Mouse (Mus musculus) myocyte (in vitro differentiated cells): ENCODE measurements around the gene Paqr4.

Experiments
- CEBPB ChIP-seq: IDR thresholded peaks from 2 replicates; pipeline ENCODE4 v1.6.1; 2011; ENCODE audit warnings: mild to moderate bottlenecking, moderate library complexity; ENCODE audit not compliant: poor library complexity, insufficient read depth, severe bottlenecking
- E2F4 ChIP-seq: IDR thresholded peaks from one replicate; pipeline ENCODE4 v1.6.1; 2011; ENCODE audit warnings: mild to moderate bottlenecking, control low read depth, moderate library complexity; ENCODE audit not compliant: insufficient read depth
- MAX ChIP-seq: IDR thresholded peaks from one replicate; pipeline ENCODE4 v1.6.1; 2011; ENCODE audit warnings: low read depth, mild to moderate bottlenecking, control low read depth
- MYOD1 ChIP-seq, 3 experiments: IDR thresholded peaks; one replicate each; pipeline ENCODE4 v1.6.1; 2011; ENCODE audit warnings: control low read depth in 2 of 3, low read depth in 2 of 3, mild to moderate bottlenecking in 2 of 3, moderate library complexity in 1 of 3; ENCODE audit not compliant: insufficient read length in 2 of 3, control insufficient read depth in 1 of 3
- MYOG ChIP-seq, 3 experiments: IDR thresholded peaks; one replicate each; pipeline ENCODE4 v1.6.1; 2011; ENCODE audit warnings: control low read depth in 2 of 3, low read depth in 2 of 3, mild to moderate bottlenecking in 2 of 3; ENCODE audit not compliant: insufficient read length in 2 of 3, control insufficient read depth in 1 of 3, insufficient read depth in 1 of 3
- POLR2A ChIP-seq: IDR thresholded peaks from one replicate; pipeline ENCODE4 v1.6.1; 2011; ENCODE audit warnings: low read depth, mild to moderate bottlenecking, control low read depth, moderate library complexity; ENCODE audit not compliant: insufficient read length
- POLR2AphosphoS2 ChIP-seq: IDR thresholded peaks from one replicate; pipeline ENCODE4 v1.6.1; 2011; ENCODE audit warnings: low read depth, control low read depth; ENCODE audit not compliant: insufficient read length
- REST ChIP-seq: IDR thresholded peaks from one replicate; pipeline ENCODE4 v1.6.1; 2011; ENCODE audit warnings: mild to moderate bottlenecking, control low read depth, moderate library complexity; ENCODE audit not compliant: insufficient read depth, insufficient read length
- TCF3 ChIP-seq: IDR thresholded peaks from one replicate; pipeline ENCODE4 v1.6.1; 2011; ENCODE audit warnings: low read depth, control low read depth; ENCODE audit not compliant: insufficient read length
- USF1 ChIP-seq: IDR thresholded peaks from one replicate; pipeline ENCODE4 v1.6.1; 2011; ENCODE audit warnings: low read depth, mild to moderate bottlenecking, control low read depth, moderate library complexity

- no peak for TF ChIP-seq POLR2A
- TF ChIP-seq MYOD1 (IDR thresholded peaks at IDR 0.05; ENCODE audit: control insufficient read depth in 1 of 3, insufficient read length in 2 of 3, low read depth in 2 of 3): no peak
- TF ChIP-seq E2F4: no peak
- no peak for TF ChIP-seq REST
- TF ChIP-seq USF1: no peak
- no peak for TF ChIP-seq MYOG (IDR thresholded peaks at IDR 0.05; ENCODE audit: control insufficient read depth in 1 of 3, insufficient read depth in 1 of 3, insufficient read length in 2 of 3, low read depth in 2 of 3)
- no peak for TF ChIP-seq CEBPB
- no peak for TF ChIP-seq POLR2AphosphoS2
- no peak for TF ChIP-seq MAX
- TF ChIP-seq TCF3: no peak
These were observed 36.5 kb upstream of the Paqr4 start for GRCm38 (mm10) chr17:23777141-23777540.
